Mouse (Mus musculus): ENCODE results near the gene Zfp768. TPM values are rescaled to one million over a fixed set of nuclear protein-coding genes. Genes with fewer than 3 reads are reported as not detected.
"Not testable (repeated sequence)": the region's sequence is repeated elsewhere in the genome, so short reads cannot be mapped to it uniquely, and the experiment has no call there.

Zfp768 gene
- polyA plus RNA-seq (2015; fragmentation: Nextera tagmentation; extraction: Ambion mirVana), result 12.0 and 13.9 TPM in 2 replicates

GRCm38 (mm10) chr7:127345512-127346325 is at the start of gene Zfp768:
TSS of gene Zfp768 (minus strand) at chr7:127345589.
- H3K4me3 ChIP-seq (replicated peaks; ENCODE audit: low read length), result peak within 1 kb of the TSS; percentile 97
- WGBS, result under 1% methylated on average over 74 of the region's 76 CpGs

GRCm38 (mm10) chr7:127393944-127394333 is 48.5 kb upstream of the Zfp768 start:
- no peaks in the 10 kb centered on the region for H3K9me3 ChIP-seq (replicated peaks; ENCODE audit: control insufficient read depth, low read length)
- H3K27ac ChIP-seq (ENCODE audit: low read length), result peak overlapping the region; percentile 63
- H3K4me1 ChIP-seq (ENCODE audit: control insufficient read depth, insufficient read depth, low read length), result peaks cover 10% of the 10 kb centered on the region
- peak overlapping the region; percentile 66 for H3K4me3 ChIP-seq (replicated peaks; ENCODE audit: low read length)
- no peaks in the 10 kb centered on the region for H3K27me3 ChIP-seq (ENCODE audit: control insufficient read depth, insufficient read depth, low read length)
- WGBS, result 9% methylated on average over 7 of the region's 7 CpGs
- H3K36me3 ChIP-seq (ENCODE audit: control insufficient read depth, insufficient read depth, low read length), result peaks cover 5% of the 10 kb centered on the region; the same call in 1 of the 2 replicates
- ATAC-seq (ENCODE audit: insufficient read depth, low FRiP score), result no peak
- H3K9ac ChIP-seq (ENCODE audit: low read length), result peak overlapping the region; percentile 65
- peak overlapping the region; percentile 72 for H3K4me2 ChIP-seq (ENCODE audit: low read depth, low read length)

More at GRCm38 (mm10) chr7:127345512-127346325, at the start of gene Zfp768:
- Histone ChIP-seq H3K27ac (ENCODE audit: low read length) (peak within 1 kb of the TSS; percentile 97), H3K36me3 (ENCODE audit: control insufficient read depth, insufficient read depth, low read length) (0 out of 2 replicates have a peak, but pooled peaks cover 7% of the 10 kb centered on the region), H3K27me3 (ENCODE audit: control insufficient read depth, insufficient read depth, low read length) (no peaks in the 10 kb centered on the region), H3K9ac (ENCODE audit: low read length) (peak within 1 kb of the TSS; percentile 97), H3K4me1 (ENCODE audit: control insufficient read depth, insufficient read depth, low read length) (peaks cover 22% of the 10 kb centered on the region), H3K4me2 (ENCODE audit: low read depth, low read length) (peak within 1 kb of the TSS; percentile 90), H3K9me3 (replicated peaks; ENCODE audit: control insufficient read depth, low read length) (no peaks in the 10 kb centered on the region)
- peak; percentile 90 for ATAC-seq (ENCODE audit: insufficient read depth, low FRiP score)

GRCm38 (mm10) chr7:127393157-127393943 is 48.0 kb upstream of the Zfp768 start, which contains the start of gene E430018J23Rik:
TSS of gene E430018J23Rik (minus strand) at chr7:127393629.
- peak within 1 kb of the TSS; percentile 88 for H3K9ac ChIP-seq (ENCODE audit: low read length)
- peaks cover 10% of the 10 kb centered on the region for H3K4me1 ChIP-seq (ENCODE audit: control insufficient read depth, insufficient read depth, low read length)
- peaks cover 5% of the 10 kb centered on the region; the same call in 1 of the 2 replicates for H3K36me3 ChIP-seq (ENCODE audit: control insufficient read depth, insufficient read depth, low read length)
- peak within 1 kb of the TSS; percentile 85 for H3K27ac ChIP-seq (ENCODE audit: low read length)
- H3K4me3 ChIP-seq (replicated peaks; ENCODE audit: low read length), result peak within 1 kb of the TSS; percentile 66
- no peaks in the 10 kb centered on the region for H3K9me3 ChIP-seq (replicated peaks; ENCODE audit: control insufficient read depth, low read length)
- under 1% methylated on average over 45 of the region's 45 CpGs for WGBS
- H3K27me3 ChIP-seq (ENCODE audit: control insufficient read depth, insufficient read depth, low read length), result no peaks in the 10 kb centered on the region
- peak within 1 kb of the TSS; percentile 72 for H3K4me2 ChIP-seq (ENCODE audit: low read depth, low read length)
- ATAC-seq (ENCODE audit: insufficient read depth, low FRiP score), result peak; percentile 97

- no peak overlapping the region for H3K27ac ChIP-seq (ENCODE audit: low read length)
These were observed 46.9 kb upstream of the Zfp768 start for GRCm38 (mm10) chr7:127392251-127392824.

GRCm38 (mm10) chr7:127391538-127391937 is 46.1 kb upstream of the Zfp768 start:
- peaks cover 5% of the 10 kb centered on the region; the same call in 1 of the 2 replicates for H3K36me3 ChIP-seq (ENCODE audit: control insufficient read depth, insufficient read depth, low read length)
- H3K9ac ChIP-seq (ENCODE audit: low read length), result no peak overlapping the region
- no peak for ATAC-seq (ENCODE audit: insufficient read depth, low FRiP score)
- no peaks in the 10 kb centered on the region for H3K27me3 ChIP-seq (ENCODE audit: control insufficient read depth, insufficient read depth, low read length)
- no peak overlapping the region for H3K27ac ChIP-seq (ENCODE audit: low read length)
- no peak overlapping the region for H3K4me2 ChIP-seq (ENCODE audit: low read depth, low read length)
- WGBS, result 95% methylated on average over 16 of the region's 16 CpGs
- H3K4me1 ChIP-seq (ENCODE audit: control insufficient read depth, insufficient read depth, low read length), result peaks cover 10% of the 10 kb centered on the region
- H3K9me3 ChIP-seq (replicated peaks; ENCODE audit: control insufficient read depth, low read length), result no peaks in the 10 kb centered on the region
- H3K4me3 ChIP-seq (replicated peaks; ENCODE audit: low read length), result no peak overlapping the region

More at GRCm38 (mm10) chr7:127392251-127392824, 46.9 kb upstream of the Zfp768 start:
- H3K4me1 ChIP-seq (ENCODE audit: control insufficient read depth, insufficient read depth, low read length), result peaks cover 10% of the 10 kb centered on the region
- H3K27me3 ChIP-seq (ENCODE audit: control insufficient read depth, insufficient read depth, low read length), result no peaks in the 10 kb centered on the region
- no peaks in the 10 kb centered on the region for H3K9me3 ChIP-seq (replicated peaks; ENCODE audit: control insufficient read depth, low read length)
- 81% methylated on average over 8 of the region's 8 CpGs for WGBS
- no peak for ATAC-seq (ENCODE audit: insufficient read depth, low FRiP score)
- H3K4me2 ChIP-seq (ENCODE audit: low read depth, low read length), result peak overlapping the region; percentile 72
- peaks cover 5% of the 10 kb centered on the region; the same call in 1 of the 2 replicates for H3K36me3 ChIP-seq (ENCODE audit: control insufficient read depth, insufficient read depth, low read length)
- peak overlapping the region; percentile 66 for H3K4me3 ChIP-seq (replicated peaks; ENCODE audit: low read length)
- peak overlapping the region; percentile 88 for H3K9ac ChIP-seq (ENCODE audit: low read length)

- WGBS, result 79% methylated on average over 7 of the region's 7 CpGs
- Histone ChIP-seq H3K36me3 (ENCODE audit: control insufficient read depth, insufficient read depth, low read length) (peaks cover 5% of the 10 kb centered on the region; the same call in 1 of the 2 replicates), H3K9ac (ENCODE audit: low read length) (no peak overlapping the region), H3K27me3 (ENCODE audit: control insufficient read depth, insufficient read depth, low read length) (no peaks in the 10 kb centered on the region), H3K9me3 (replicated peaks; ENCODE audit: control insufficient read depth, low read length) (no peaks in the 10 kb centered on the region), H3K4me2 (ENCODE audit: low read depth, low read length) (no peak overlapping the region), H3K27ac (ENCODE audit: low read length) (no peak overlapping the region), H3K4me3 (replicated peaks; ENCODE audit: low read length) (no peak overlapping the region), H3K4me1 (ENCODE audit: control insufficient read depth, insufficient read depth, low read length) (peaks cover 10% of the 10 kb centered on the region)
- ATAC-seq (ENCODE audit: insufficient read depth, low FRiP score), result no peak
These were observed 44.9 kb upstream of the Zfp768 start for GRCm38 (mm10) chr7:127390306-127390705.

GRCm38 (mm10) chr7:127388201-127388600 is 42.8 kb upstream of the Zfp768 start:
- H3K4me2 ChIP-seq (ENCODE audit: low read depth, low read length); H3K27me3 ChIP-seq (ENCODE audit: control insufficient read depth, insufficient read depth, low read length); H3K27ac ChIP-seq (ENCODE audit: low read length); H3K9me3 ChIP-seq (replicated peaks; ENCODE audit: control insufficient read depth, low read length); H3K4me1 ChIP-seq (ENCODE audit: control insufficient read depth, insufficient read depth, low read length); H3K4me3 ChIP-seq (replicated peaks; ENCODE audit: low read length); ATAC-seq (ENCODE audit: insufficient read depth, low FRiP score); H3K9ac ChIP-seq (ENCODE audit: low read length): not testable (repeated sequence)
- H3K36me3 ChIP-seq (ENCODE audit: control insufficient read depth, insufficient read depth, low read length), result peaks cover 13% of the 10 kb centered on the region

- peak; percentile 93 for ATAC-seq (ENCODE audit: insufficient read depth, low FRiP score)
- no peaks in the 10 kb centered on the region for H3K27me3 ChIP-seq (ENCODE audit: control insufficient read depth, insufficient read depth, low read length)
- H3K36me3 ChIP-seq (ENCODE audit: control insufficient read depth, insufficient read depth, low read length), result peaks cover 12% of the 10 kb centered on the region
- H3K4me2 ChIP-seq (ENCODE audit: low read depth, low read length), result peak within 1 kb of the TSS; percentile 65
- H3K4me3 ChIP-seq (replicated peaks; ENCODE audit: low read length), result peak within 1 kb of the TSS; percentile 68
- H3K9ac ChIP-seq (ENCODE audit: low read length), result peak within 1 kb of the TSS; percentile 85
- 5% methylated on average over 38 of the region's 38 CpGs for WGBS
- peak within 1 kb of the TSS; percentile 62; the same call in 1 of the 2 replicates for H3K27ac ChIP-seq (ENCODE audit: low read length)
- H3K9me3 ChIP-seq (replicated peaks; ENCODE audit: control insufficient read depth, low read length), result 0 out of 2 replicates have a peak, but pooled peaks cover 2% of the 10 kb centered on the region
- no peaks in the 10 kb centered on the region for H3K4me1 ChIP-seq (ENCODE audit: control insufficient read depth, insufficient read depth, low read length)
These were observed 41.4 kb upstream of the Zfp768 start, which contains the start of gene 9130019O22Rik for GRCm38 (mm10) chr7:127386641-127387392. TSS of gene 9130019O22Rik (minus strand) at chr7:127387166.

Measured in stomach, embryonic 16.5 days (tissue).